Mouse (Mus musculus): ENCODE data around the gene Ildr2. TPM values are rescaled to one million over a fixed set of nuclear protein-coding genes. Genes with fewer than 3 reads are reported as not detected.

Ildr2 gene
- polyA plus RNA-seq (2014; fragmentation: Nextera tagmentation; extraction: Ambion mirVana): 0.64 and 0.77 TPM in 2 replicates

DNA sequence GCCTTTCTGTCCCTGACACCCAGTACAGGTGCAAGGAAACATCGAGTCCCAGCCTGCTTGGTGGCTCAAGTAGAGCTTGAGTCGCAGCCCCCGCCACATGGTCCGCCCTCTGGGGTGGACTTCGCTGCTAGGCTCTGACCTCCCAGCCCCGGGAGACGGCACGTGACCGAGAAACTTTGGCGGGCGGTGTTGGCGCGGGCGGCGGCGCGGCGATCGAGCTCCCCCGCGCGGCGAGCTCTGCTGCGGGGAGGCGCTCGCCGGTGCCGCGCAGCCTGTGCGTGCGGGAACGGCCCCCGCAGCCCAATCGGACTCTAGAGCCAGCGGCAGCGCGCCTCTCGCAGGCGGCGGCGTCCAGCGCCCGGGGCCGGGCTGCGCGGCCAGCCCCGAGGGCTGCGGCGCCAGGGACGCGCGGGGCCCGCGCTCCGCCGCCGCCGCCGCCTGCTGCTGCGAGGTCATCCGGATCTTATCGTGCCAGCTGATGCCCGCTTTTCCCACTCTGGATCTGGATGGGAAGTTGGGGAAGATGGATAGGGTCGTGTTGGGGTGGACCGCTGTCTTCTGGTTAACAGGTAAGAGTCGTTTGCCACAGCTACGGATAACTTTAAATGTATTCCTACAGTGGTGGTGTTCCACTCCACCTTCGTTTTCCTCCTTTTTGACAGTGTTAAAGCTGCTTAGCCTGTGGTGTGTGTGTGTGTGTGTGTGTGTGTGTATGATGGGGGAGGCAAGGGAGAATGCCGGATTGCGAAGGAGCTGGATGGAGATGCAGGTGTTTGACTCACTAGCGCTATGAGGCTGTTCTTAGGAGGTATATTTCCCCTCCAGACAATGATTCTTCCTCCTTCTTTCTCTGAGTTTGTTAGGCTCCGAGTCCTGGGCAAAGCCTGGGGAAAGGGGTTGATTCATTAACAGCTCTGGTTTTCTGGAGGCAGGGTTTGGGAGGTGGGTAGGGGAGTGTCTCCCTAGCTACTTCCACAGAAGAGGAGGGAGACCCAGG lies at the start of gene Ildr2:
TSS of gene Ildr2 (plus strand) at position 242 of the 997 bp plus-strand sequence.
- peak within 1 kb of the TSS; percentile 39 for H3K4me3 ChIP-seq (ENCODE audit: low read depth, low read length)
- no peaks in the 10 kb centered on the region for H3K36me3 ChIP-seq (ENCODE audit: control insufficient read depth, insufficient read depth, low read length)
- WGBS: under 1% methylated on average over 72 of the region's 72 CpGs
- H3K27ac ChIP-seq (replicated peaks; ENCODE audit: low read depth, low read length): no peak within 1 kb of the TSS
- no peaks in the 10 kb centered on the region for H3K4me1 ChIP-seq (ENCODE audit: control insufficient read depth, insufficient read depth, low read length)
- H3K4me2 ChIP-seq (ENCODE audit: low read depth, severe bottlenecking): peak within 1 kb of the TSS; percentile 95
- DNase-seq (ENCODE audit: low spot score) (peak; percentile 76), ATAC-seq (ENCODE audit: insufficient number of reproducible peaks, low FRiP score, low TSS enrichment, low read depth) (peak; percentile 70)
- H3K27me3 ChIP-seq (ENCODE audit: control insufficient read depth, insufficient read depth, low read length): peaks cover 14% of the 10 kb centered on the region
- H3K9ac ChIP-seq (ENCODE audit: low read length): peak within 1 kb of the TSS; percentile 60
- H3K9me3 ChIP-seq (ENCODE audit: control insufficient read depth, low read length): no peaks in the 10 kb centered on the region

DNA sequence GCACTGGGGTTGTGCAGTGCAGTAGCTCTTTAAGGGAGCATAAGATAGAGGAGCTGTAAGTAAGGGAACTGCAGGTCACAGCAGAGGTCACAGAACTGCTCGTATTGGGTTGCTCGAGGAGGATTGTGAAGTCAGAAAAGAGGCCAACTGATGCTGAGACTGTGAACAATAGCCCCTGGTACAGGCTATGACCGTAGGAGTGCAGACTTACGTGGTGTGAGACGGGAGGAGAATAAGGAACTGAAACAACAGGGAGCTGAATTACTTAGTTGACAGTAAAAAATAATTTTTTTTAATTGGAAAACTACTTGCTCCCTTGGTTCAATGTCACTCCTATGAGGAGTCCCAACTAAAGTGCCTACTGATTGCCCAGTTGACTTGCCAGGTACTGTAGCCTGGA lies 49.8 kb upstream of the Ildr2 start:
- Histone ChIP-seq H3K27me3 (ENCODE audit: control insufficient read depth, insufficient read depth, low read length) (no peaks in the 10 kb centered on the region), H3K9ac (ENCODE audit: low read length) (no peak overlapping the region), H3K9me3 (ENCODE audit: control insufficient read depth, low read length) (no peaks in the 10 kb centered on the region), H3K4me1 (ENCODE audit: control insufficient read depth, insufficient read depth, low read length) (no peaks in the 10 kb centered on the region), H3K4me3 (ENCODE audit: low read depth, low read length) (no peak overlapping the region), H3K27ac (replicated peaks; ENCODE audit: low read depth, low read length) (no peak overlapping the region), H3K36me3 (ENCODE audit: control insufficient read depth, insufficient read depth, low read length) (no peaks in the 10 kb centered on the region), H3K4me2 (ENCODE audit: low read depth, severe bottlenecking) (no peak overlapping the region)
- 58% methylated on average over 5 of the region's 5 CpGs for WGBS
- no peak for DNase-seq (ENCODE audit: low spot score)
- ATAC-seq (ENCODE audit: insufficient number of reproducible peaks, low FRiP score, low TSS enrichment, low read depth): no peak

DNA sequence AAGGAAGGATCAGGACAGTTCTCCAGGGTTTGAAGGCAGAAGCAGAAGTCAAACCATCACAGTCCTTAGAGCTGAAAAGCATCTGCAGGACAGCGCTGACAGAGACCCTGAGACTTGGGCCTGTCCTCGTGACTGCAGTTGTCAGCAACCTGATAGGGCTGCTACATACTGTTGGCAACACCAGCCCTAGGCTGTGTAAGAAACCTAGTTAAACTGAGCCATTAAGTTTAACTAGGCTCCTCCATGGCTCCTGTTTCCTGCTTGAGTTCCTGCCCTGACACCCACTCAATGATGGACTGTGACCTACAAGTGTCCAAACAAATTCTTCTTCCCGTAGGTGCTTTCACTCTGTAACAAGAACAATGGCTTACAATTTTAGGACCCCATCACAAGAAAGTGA lies 48.8 kb upstream of the Ildr2 start:
- no peak overlapping the region for H3K27ac ChIP-seq (replicated peaks; ENCODE audit: low read depth, low read length)
- H3K4me3 ChIP-seq (ENCODE audit: low read depth, low read length): no peak overlapping the region
- DNase-seq (ENCODE audit: low spot score) (no peak), ATAC-seq (ENCODE audit: insufficient number of reproducible peaks, low FRiP score, low TSS enrichment, low read depth) (peak; percentile 54; the same call in 1 of the 2 replicates)
- no peaks in the 10 kb centered on the region for H3K9me3 ChIP-seq (ENCODE audit: control insufficient read depth, low read length)
- H3K36me3 ChIP-seq (ENCODE audit: control insufficient read depth, insufficient read depth, low read length): no peaks in the 10 kb centered on the region
- no peak overlapping the region for H3K4me2 ChIP-seq (ENCODE audit: low read depth, severe bottlenecking)
- no peaks in the 10 kb centered on the region for H3K4me1 ChIP-seq (ENCODE audit: control insufficient read depth, insufficient read depth, low read length)
- 53% methylated on average over 3 of the region's 3 CpGs for WGBS
- no peaks in the 10 kb centered on the region for H3K27me3 ChIP-seq (ENCODE audit: control insufficient read depth, insufficient read depth, low read length)
- H3K9ac ChIP-seq (ENCODE audit: low read length): no peak overlapping the region

DNA sequence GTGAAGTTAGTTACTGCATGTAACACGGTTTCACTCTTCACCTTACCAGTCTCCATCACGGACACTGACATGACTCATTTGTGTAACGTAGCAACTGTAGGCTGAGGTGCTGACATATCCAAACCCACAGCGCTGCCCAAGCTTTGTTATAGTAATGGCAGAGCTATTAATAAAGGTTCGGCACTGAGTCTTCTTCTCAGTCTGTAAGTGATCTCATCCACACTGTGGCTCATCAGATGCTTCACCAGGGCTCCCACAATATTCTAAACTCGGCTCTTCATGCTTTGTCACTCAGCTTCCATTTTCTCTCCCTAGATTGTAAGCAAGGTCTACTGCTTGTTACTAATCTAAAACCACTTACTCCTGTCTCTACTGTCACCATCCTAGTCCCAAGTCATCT lies 44.6 kb upstream of the Ildr2 start:
- Histone ChIP-seq H3K27ac (replicated peaks; ENCODE audit: low read depth, low read length) (no peak overlapping the region), H3K4me2 (ENCODE audit: low read depth, severe bottlenecking) (no peak overlapping the region), H3K4me1 (ENCODE audit: control insufficient read depth, insufficient read depth, low read length) (no peaks in the 10 kb centered on the region), H3K9ac (ENCODE audit: low read length) (no peak overlapping the region), H3K9me3 (ENCODE audit: control insufficient read depth, low read length) (no peaks in the 10 kb centered on the region), H3K36me3 (ENCODE audit: control insufficient read depth, insufficient read depth, low read length) (no peaks in the 10 kb centered on the region), H3K27me3 (ENCODE audit: control insufficient read depth, insufficient read depth, low read length) (no peaks in the 10 kb centered on the region), H3K4me3 (ENCODE audit: low read depth, low read length) (no peak overlapping the region)
- ATAC-seq (ENCODE audit: insufficient number of reproducible peaks, low FRiP score, low TSS enrichment, low read depth) (no peak), DNase-seq (ENCODE audit: low spot score) (no peak)
- WGBS: 86% methylated on average over 6 of the region's 6 CpGs

DNA sequence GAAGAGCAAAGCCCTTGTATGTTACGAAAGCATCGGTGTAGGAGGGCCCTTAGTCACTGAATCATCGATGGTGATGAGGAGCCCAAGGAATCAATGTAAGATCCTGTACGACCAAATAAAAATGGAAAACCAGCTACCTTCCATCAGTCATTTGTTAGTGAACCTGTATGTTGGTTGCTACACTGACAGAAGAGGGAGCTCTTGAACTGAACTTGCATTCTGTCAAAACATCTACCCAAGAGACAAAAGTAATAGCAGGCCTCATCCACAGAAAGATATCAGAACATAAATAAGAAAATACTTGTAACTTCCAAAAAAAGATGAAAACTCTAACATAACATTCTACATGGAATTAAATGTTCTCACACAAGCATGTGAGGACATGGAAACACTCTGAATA lies 39.8 kb upstream of the Ildr2 start:
- no peaks in the 10 kb centered on the region for H3K4me1 ChIP-seq (ENCODE audit: control insufficient read depth, insufficient read depth, low read length)
- 86% methylated on average over 4 of the region's 4 CpGs for WGBS
- H3K27ac ChIP-seq (replicated peaks; ENCODE audit: low read depth, low read length): no peak overlapping the region
- H3K4me2 ChIP-seq (ENCODE audit: low read depth, severe bottlenecking): no peak overlapping the region
- no peaks in the 10 kb centered on the region for H3K36me3 ChIP-seq (ENCODE audit: control insufficient read depth, insufficient read depth, low read length)
- no peaks in the 10 kb centered on the region for H3K9me3 ChIP-seq (ENCODE audit: control insufficient read depth, low read length)
- ATAC-seq (ENCODE audit: insufficient number of reproducible peaks, low FRiP score, low TSS enrichment, low read depth) (no peak), DNase-seq (ENCODE audit: low spot score) (no peak)
- no peak overlapping the region for H3K4me3 ChIP-seq (ENCODE audit: low read depth, low read length)
- no peak overlapping the region for H3K9ac ChIP-seq (ENCODE audit: low read length)
- H3K27me3 ChIP-seq (ENCODE audit: control insufficient read depth, insufficient read depth, low read length): no peaks in the 10 kb centered on the region

DNA sequence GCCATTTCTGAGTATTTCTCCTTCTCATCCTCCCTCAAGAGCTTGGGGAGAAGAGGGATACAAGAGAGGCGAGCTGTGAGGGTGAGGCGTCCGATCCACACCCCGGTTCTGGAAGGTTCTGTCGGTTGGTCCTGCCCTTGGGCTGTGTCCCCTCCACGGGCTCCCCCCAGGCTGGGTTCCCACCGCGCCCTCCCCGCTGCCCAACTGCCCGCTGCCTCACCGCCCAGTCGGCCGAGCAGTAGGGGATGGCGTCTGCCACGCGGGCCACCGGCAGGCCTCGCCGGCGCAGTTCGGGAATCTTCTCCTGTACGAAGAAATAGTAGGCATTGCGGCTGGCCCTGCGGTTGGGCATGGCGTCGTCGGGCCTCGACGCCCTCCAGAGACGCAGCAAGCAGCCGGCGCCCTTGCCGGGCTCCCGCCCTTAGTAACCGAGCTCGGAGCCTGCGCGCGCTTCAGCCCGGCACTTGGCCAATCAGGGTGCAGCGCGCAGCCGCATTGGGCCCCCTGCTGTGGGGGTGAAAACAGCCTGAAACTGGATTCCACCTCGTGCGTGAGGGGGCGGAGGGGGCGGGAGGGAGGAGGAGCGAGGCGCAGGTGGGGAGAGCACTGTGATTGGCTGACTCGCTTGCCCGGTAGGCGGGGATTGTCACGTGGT lies 15.5 kb upstream of the Ildr2 start, which contains the start of gene Mael:
TSS of gene Mael (minus strand) at position 433 of the 655 bp plus-strand sequence.
- Histone ChIP-seq H3K4me3 (ENCODE audit: low read depth, low read length) (no peak within 1 kb of the TSS), H3K27me3 (ENCODE audit: control insufficient read depth, insufficient read depth, low read length) (no peaks in the 10 kb centered on the region), H3K4me2 (ENCODE audit: low read depth, severe bottlenecking) (no peak within 1 kb of the TSS), H3K9me3 (ENCODE audit: control insufficient read depth, low read length) (peaks cover 5% of the 10 kb centered on the region; the same call in 1 of the 2 replicates), H3K27ac (replicated peaks; ENCODE audit: low read depth, low read length) (no peak within 1 kb of the TSS), H3K36me3 (ENCODE audit: control insufficient read depth, insufficient read depth, low read length) (no peaks in the 10 kb centered on the region), H3K4me1 (ENCODE audit: control insufficient read depth, insufficient read depth, low read length) (no peaks in the 10 kb centered on the region), H3K9ac (ENCODE audit: low read length) (no peak within 1 kb of the TSS)
- ATAC-seq (ENCODE audit: insufficient number of reproducible peaks, low FRiP score, low TSS enrichment, low read depth) (no peak), DNase-seq (ENCODE audit: low spot score) (no peak)
- 87% methylated on average over 53 of the region's 53 CpGs for WGBS

DNA sequence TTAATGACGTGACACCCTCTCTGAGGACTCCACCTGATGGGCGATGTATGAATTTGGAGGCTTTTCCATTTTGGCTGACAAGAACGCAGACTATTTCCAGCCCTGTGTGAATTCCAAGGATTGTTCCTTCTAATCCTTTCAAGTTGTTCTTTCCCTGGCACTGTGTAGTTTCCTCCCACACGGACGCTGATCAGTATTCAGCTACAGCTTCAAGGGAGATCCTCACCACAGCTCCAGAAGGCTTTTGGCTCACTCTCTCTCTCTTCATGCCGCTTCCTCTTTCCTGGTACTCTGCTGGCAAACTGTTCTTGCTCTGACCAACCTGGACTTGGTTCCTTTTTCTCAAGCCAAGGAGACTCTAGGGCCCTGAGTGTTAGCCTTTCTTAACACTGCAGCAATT lies 9.7 kb upstream of the Ildr2 start:
- no peaks in the 10 kb centered on the region for H3K36me3 ChIP-seq (ENCODE audit: control insufficient read depth, insufficient read depth, low read length)
- DNase-seq (ENCODE audit: low spot score) (no peak), ATAC-seq (ENCODE audit: insufficient number of reproducible peaks, low FRiP score, low TSS enrichment, low read depth) (no peak)
- no peak overlapping the region for H3K4me3 ChIP-seq (ENCODE audit: low read depth, low read length)
- no peaks in the 10 kb centered on the region for H3K9me3 ChIP-seq (ENCODE audit: control insufficient read depth, low read length)
- WGBS: 84% methylated on average over 6 of the region's 6 CpGs
- no peaks in the 10 kb centered on the region for H3K27me3 ChIP-seq (ENCODE audit: control insufficient read depth, insufficient read depth, low read length)
- H3K27ac ChIP-seq (replicated peaks; ENCODE audit: low read depth, low read length): no peak overlapping the region
- H3K4me2 ChIP-seq (ENCODE audit: low read depth, severe bottlenecking): no peak overlapping the region
- H3K4me1 ChIP-seq (ENCODE audit: control insufficient read depth, insufficient read depth, low read length): no peaks in the 10 kb centered on the region
- H3K9ac ChIP-seq (ENCODE audit: low read length): no peak overlapping the region

DNA sequence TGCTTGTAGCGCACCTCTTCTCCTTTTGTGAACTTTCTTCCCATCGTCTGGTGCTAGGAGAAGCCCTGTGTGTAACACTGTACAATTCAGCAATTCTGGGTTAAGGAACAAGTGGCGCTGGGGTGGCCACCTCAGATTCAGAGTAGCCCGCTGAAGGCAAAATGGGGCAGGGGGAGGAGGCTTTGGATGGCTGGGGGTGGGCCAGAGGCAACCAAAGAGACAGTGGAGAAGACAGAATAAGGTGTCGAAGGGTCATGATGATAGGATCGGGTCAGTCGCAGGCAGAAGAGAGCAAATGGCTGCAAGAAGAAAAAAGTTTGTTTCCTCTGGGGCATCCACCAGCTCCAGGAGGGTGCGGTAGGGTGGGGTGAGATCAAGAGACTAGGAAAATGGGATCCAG lies 1.2 kb downstream of the Ildr2 start:
- no peak overlapping the region for H3K27ac ChIP-seq (replicated peaks; ENCODE audit: low read depth, low read length)
- no peaks in the 10 kb centered on the region for H3K9me3 ChIP-seq (ENCODE audit: control insufficient read depth, low read length)
- H3K4me1 ChIP-seq (ENCODE audit: control insufficient read depth, insufficient read depth, low read length): no peaks in the 10 kb centered on the region
- no peak overlapping the region for H3K4me3 ChIP-seq (ENCODE audit: low read depth, low read length)
- peaks cover 14% of the 10 kb centered on the region for H3K27me3 ChIP-seq (ENCODE audit: control insufficient read depth, insufficient read depth, low read length)
- DNase-seq (ENCODE audit: low spot score) (no peak), ATAC-seq (ENCODE audit: insufficient number of reproducible peaks, low FRiP score, low TSS enrichment, low read depth) (no peak)
- no peak overlapping the region for H3K4me2 ChIP-seq (ENCODE audit: low read depth, severe bottlenecking)
- WGBS: 26% methylated on average over 8 of the region's 8 CpGs
- no peak overlapping the region for H3K9ac ChIP-seq (ENCODE audit: low read length)
- H3K36me3 ChIP-seq (ENCODE audit: control insufficient read depth, insufficient read depth, low read length): no peaks in the 10 kb centered on the region
